Mouse (Mus musculus) c-Kit-positive CD71-negative TER-119-negative erythroid progenitor cells, embryonic 14.5 days (primary cell): ENCODE data around the gene Fam178b.

ENCODE experiments used
- DNase-seq: peaks from one replicate; pipeline ENCODE4 v3.0.0-alpha.2; 2013; ENCODE audit warnings: low read depth

Fam178b gene

DNA sequence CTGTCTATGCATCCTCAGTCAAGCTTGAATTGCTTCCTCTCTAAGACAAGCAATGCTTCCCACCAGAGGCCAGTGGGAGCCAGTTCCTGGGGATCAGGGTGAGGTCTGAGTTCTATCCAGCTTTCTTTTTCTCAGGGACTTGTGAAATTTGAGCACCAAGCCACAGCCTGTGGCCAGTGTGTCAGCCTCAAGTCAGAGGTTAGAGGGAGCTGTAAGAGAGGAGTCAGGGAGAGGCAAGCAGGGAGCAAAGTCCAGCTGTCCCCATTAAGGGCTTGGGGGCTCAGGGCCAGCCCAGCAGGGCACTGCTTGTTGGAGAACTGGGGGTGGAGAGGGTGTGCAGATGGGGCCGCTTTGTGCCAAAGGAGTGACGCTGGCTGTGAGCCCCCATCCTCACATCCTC is 119.8 kb downstream of the Fam178b start:
- DNase-seq, result no peak

- no peak for DNase-seq
Observed at GRCm38 (mm10) chr1:36562388-36562787, 120.6 kb downstream of the Fam178b start.

DNA sequence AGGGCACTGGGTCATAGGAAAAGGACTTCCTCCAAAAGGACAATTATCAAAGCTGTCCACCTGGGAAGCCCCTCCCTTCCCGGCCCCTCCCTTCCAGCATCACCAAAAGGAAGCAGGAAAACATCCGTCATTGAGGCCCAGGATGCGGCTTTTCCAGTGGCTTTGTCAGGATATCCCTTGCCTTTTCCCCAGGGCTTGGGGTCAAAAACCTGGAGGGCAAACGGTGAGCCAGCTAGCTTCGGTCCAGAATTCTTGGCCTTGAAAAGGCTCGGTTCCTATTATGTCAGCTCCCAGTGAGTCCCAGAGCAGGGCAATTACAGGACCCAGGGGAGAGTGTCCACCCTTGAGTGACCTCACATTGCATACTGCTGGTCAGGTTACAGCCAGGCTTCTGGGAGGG is 122.1 kb downstream of the Fam178b start:
- DNase-seq, result no peak

DNA sequence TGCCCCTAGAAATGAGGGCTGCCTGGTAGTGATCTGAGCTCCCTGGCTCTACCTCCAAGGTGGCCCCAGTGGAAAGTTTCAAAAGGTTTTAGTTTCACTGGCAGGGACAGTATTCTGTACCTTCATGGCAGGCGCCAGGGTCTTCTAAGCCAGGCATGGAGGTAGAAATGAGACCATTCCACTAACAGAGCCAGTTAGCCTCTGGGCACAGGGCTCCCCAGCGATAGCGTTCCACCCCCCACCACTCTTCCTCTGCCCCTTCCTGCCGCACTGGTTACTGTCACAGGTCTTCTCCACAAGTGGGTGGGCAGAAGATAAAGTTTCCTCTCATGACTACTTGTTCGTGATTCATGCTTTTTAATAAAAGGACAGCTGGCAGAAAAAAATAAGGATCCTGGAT is 123.1 kb downstream of the Fam178b start:
- no peak for DNase-seq

- DNase-seq, result no peak
Observed at GRCm38 (mm10) chr1:36559256-36559655, 123.7 kb downstream of the Fam178b start.

DNA sequence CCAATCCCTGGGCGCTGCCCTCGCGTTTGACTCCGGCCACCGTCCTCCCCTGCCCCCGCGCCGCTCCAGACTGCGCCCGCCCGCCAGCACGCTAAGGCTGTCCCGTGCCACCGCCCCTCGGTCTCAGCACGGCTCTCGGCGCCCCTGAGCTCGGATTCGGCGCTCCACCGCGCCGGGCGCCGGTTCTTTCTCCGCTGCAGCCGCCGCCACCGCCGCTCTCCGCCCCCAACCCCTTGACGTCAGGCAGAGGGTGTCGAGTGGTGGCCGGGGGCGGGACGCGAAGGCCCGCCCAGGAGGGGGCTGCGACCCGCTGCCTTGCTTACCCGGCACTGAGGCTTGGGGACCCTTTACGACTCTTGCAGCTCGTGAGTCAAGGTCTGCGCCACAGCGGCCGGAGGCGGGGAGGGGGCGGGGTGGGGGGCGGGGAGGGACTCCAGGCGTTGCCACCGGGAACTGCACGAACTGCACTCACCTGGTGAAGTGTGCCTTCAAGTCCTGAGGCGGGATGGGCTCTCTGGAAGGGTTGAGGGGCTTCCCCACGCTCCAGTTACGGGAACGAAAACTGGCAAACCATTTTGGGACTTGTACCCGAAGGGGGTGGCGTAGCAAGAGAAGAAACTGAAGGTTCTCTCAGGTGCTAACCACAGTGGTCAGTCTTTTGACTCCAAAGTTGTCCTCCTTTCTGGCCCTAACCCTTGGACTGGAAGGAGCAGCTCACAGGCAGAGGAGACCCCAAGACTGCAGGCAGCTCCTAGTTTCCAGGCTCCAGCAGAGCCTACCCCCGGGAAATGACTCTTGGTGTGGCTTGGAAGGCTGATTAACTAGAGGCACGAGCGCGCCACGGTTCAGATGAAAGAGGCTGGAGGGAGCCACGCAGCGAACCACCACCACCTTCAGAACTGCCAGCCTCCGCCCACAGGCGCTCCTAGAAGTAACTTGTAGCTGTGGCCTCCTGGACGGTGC is 124.7 kb downstream of the Fam178b start, which contains the start of gene Sema4c:
Gene Sema4c (minus strand): TSS at position 319 of the 963 bp plus-strand sequence.
- DNase-seq, result no peak

GRCm38 (mm10) chr1:36557457-36558011 is 125.4 kb downstream of the Fam178b start:
- DNase-seq, result no peak

DNA sequence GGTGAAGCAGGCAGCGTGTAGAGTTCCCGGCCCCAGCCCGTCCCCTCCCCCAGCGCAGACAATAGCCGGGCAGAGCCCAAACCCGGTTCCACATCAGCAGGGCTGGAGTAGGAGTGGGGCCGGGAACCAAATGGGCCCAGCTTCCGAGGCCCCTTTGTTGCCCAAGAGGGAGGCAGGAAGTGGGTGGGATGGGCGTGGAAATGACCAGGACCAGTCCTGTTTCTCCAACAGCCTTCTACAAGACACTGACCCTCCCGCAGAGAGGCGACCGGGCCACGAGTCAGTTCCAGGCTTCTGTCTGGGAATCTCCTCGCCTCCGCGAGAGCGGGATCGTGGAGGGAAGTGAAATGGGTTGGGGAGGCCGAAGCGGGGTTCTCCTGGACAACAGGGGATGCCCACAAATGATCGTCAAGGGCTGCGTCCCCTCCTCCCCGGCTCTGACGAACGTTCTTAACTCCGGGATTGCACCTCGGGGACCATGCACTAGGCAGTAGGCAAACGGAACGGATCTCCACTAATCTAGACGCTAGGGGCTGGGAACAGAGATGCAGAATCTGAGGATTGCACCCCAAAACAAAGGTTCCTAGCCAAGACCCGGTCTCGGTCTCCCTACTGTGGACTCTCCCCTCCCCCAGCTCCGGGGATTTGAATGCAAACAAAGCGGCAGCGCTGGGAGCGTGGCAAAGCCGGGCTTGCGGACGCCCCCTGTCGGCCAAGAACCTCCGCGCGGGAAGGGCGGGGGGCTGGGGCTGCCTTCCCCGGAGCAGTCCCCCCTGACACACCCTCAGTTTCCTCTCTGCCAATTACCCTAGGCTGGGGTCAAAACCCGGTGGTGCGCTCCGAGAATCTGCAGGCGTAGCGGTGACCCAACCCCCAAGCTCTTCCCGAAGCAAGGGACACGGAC is 126.2 kb downstream of the Fam178b start:
- peak; percentile 67 for DNase-seq

DNA sequence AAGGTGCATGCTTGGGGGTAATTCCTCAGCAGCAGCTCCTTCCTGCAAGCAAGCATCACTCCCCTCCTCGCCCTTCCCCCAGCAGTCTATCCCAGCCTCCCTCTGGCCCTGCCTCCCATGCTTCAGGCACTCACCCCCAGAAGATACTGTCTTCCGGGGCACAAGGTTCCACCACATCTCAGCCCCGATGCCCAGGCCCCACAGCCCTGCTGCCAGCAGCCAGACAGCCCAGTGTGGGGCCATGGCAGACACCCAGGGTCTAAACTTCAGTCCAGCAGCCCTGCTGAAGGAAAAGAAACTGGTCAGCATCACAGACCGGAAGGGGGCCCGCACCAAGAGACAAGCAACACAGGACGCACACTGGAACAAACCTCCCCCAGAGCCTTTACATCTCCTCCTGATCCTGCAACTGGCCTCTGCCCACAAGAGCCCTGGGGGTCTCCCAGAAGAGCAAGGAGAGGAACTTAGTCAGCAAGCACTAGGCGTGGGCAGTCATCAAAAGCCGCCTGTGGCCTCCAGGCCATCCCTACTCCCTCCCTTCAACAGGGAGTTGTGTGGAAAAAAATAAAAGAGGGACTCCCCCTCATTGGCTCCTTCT is 127.1 kb downstream of the Fam178b start:
- DNase-seq, result no peak

GRCm38 (mm10) chr1:36554633-36555399 is 128.2 kb downstream of the Fam178b start:
- DNase-seq, result no peak

DNA sequence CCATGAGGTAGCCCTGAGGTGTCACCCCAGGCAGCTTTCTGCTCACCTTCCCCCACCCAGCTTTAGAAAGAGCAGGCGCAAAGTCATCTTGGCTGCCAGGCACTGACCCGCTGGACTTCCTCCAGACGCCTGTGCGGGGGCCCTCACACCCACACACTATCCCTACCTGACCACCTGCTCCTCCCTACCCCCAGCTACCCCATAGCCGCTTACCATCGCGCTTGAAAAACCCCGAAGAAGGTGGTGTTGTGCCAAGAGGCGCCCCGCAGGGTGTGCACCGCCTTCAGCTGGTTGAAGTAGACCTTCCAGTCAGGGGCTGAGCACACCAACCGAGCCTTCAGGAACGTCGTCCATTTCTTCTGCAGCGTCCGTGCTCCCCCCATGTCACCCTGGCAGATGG is 130.5 kb downstream of the Fam178b start:
- no peak for DNase-seq

- no peak for DNase-seq
Observed at GRCm38 (mm10) chr1:36551904-36552303, 131.1 kb downstream of the Fam178b start.

GRCm38 (mm10) chr1:36550075-36550863 is 132.7 kb downstream of the Fam178b start:
- no peak for DNase-seq

GRCm38 (mm10) chr1:36549491-36549890 is 133.5 kb downstream of the Fam178b start:
- DNase-seq, result no peak

GRCm38 (mm10) chr1:36548771-36549170 is 134.2 kb downstream of the Fam178b start:
- DNase-seq, result no peak

GRCm38 (mm10) chr1:36547981-36548598 is 134.9 kb downstream of the Fam178b start:
- DNase-seq, result no peak

- DNase-seq, result peak; percentile 98
Observed at GRCm38 (mm10) chr1:36546888-36547471, 136.0 kb downstream of the Fam178b start, which contains the start of gene Ankrd39. Gene Ankrd39, minus strand, starts transcription at chr1:36547445.

DNA sequence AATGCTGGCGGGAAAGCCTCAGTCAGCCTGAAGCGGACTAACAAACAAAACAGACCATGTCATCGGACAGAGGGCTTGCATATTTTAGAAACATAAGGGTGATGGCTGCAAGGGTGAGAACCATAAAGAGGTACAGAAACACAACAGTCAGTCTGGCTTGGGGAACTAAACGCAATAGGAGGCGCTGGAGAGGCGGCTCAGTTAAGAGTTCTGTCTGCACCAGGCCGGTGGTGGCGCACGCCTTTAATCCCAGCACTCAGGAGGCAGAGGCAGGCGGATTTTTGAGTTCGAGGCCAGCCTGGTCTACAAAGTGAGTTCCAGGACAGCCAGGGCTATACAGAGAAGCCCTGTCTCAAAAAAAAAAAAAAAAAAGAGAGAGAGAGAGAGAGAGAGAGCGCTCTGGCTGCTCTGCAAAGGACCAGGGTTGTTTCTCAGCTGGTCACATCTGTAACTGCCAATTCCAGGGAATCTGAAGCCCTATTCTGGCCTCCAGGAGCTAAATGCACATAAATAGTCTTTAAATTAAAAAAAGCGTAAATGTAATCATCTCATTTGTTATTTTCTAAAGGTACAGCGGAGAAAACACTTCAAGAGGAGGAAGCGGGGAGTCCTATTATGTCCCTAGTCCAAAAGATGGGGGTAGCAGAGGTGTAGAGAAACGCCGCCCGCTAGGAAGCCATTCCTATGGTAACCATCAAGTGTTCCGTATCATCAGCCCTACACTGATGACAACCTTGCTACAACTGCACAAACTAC is 137.0 kb downstream of the Fam178b start:
- no peak for DNase-seq

- DNase-seq, result no peak
Observed at GRCm38 (mm10) chr1:36545382-36545781, 137.6 kb downstream of the Fam178b start.
